Mouse (Mus musculus): ENCODE measurements around the gene Gnat2.

DNA sequence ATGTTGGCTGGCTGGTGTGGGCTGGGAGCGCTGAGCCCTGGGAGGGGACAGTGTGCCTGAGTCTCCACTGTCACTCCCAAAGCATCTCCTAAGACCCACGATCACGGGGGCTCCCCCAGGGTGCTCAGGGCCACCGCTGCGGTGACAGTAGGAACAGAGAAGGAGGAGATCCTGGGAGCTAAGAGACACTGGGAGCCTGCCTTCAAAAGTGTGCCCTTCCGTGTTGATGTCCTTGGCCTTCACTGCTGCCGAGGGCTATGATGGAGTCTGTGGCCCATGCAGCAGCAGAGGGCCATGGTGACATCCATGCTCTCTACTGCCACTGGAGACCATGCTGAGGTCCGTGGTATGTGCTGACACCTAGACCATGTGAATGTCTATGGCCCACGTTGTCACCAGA, 27.0 kb upstream of the Gnat2 start:
- TF ChIP-seq POLR2A (IDR thresholded peaks at IDR 0.05; ENCODE audit: insufficient read depth, low read depth, low read length): no peak
- TF ChIP-seq CTCF (IDR thresholded peaks at IDR 0.05): no peak
- TF ChIP-seq EP300 (IDR thresholded peaks at IDR 0.05; ENCODE audit: insufficient read depth, low read depth, low read length): no peak

Data from heart, adult 2 months (tissue).